Mouse (Mus musculus) kidney, adult 2 months (tissue): Measurements from ENCODE around the gene Atp6v0e.

ENCODE experiments used
- CTCF ChIP-seq: fragments of 200-500 bp; conservative IDR thresholded peaks from 2 replicates; pipeline ENCODE4 v1.5.1; 2011; ENCODE audit warnings: low read depth, mild to moderate bottlenecking, control low read depth, low read length, moderate library complexity, mixed read lengths; ENCODE audit not compliant: insufficient read depth, insufficient read length
- POLR2A ChIP-seq: fragments of 200-500 bp; IDR thresholded peaks from one replicate; pipeline ENCODE4 v1.6.1; 2011; ENCODE audit warnings: low read depth, low read length, control low read depth

GRCm38 (mm10) chr17:26628936-26629335, 34.1 kb upstream of the Atp6v0e start:
- TF ChIP-seq CTCF = no peak
- TF ChIP-seq POLR2A = no peak
